Mouse (Mus musculus) embryonic facial prominence, embryonic 15.5 days (tissue): ENCODE results near the gene Pthlh. TPM values are rescaled to one million over a fixed set of nuclear protein-coding genes. Genes with fewer than 3 reads are reported as not detected.

Experiments used
- polyA plus RNA-seq: library from polyadenylated mRNA; unstranded; fragments of >200 nt; fragmentation: Nextera tagmentation; extraction: Ambion mirVana; gene quantifications from 2 replicates; pipeline ENCODE4 v1.2.1, GENCODE M21; 2015

The Pthlh gene
- polyA plus RNA-seq, 1 experiment from 2014 or later: 26.7 TPM

Other genes starting within 250 kb of the Pthlh start
- gene Rep15, start 231.6 kb downstream of the Pthlh start, polyA plus RNA-seq: 1.1 and 1.6 TPM in 2 replicates
- gene Mrps35, start 221.4 kb downstream of the Pthlh start, polyA plus RNA-seq: 82.6 and 87.1 TPM in 2 replicates
- gene Mansc4, start 177.2 kb downstream of the Pthlh start, polyA plus RNA-seq: 1.2 and 1.4 TPM in 2 replicates
- 9.6 TPM in 2 replicates for gene Klhl42, start 172.8 kb downstream of the Pthlh start, polyA plus RNA-seq
- 31.0 and 31.2 TPM in 2 replicates for gene Ccdc91, start 211.6 kb upstream of the Pthlh start, polyA plus RNA-seq